Mouse (Mus musculus): ENCODE results near the gene Olfr766-ps1. TPM values are rescaled to one million over a fixed set of nuclear protein-coding genes. Genes with fewer than 3 reads are reported as not detected.

The Olfr766-ps1 gene
- polyA plus RNA-seq, 1 experiment from 2014 or later: not detected

Other genes with a start within 250 kb of the Olfr766-ps1 start
- gene Ormdl2, start 247.3 kb downstream of the Olfr766-ps1 start, polyA plus RNA-seq (2016; fragmentation: Nextera tagmentation; extraction: Ambion mirVana): 38.5 and 41.7 TPM in 2 replicates
- gene Gdf11, start 177.3 kb downstream of the Olfr766-ps1 start, polyA plus RNA-seq (2016; fragmentation: Nextera tagmentation; extraction: Ambion mirVana): 10.8 and 12.0 TPM in 2 replicates
- gene Cd63, start 168.0 kb downstream of the Olfr766-ps1 start, polyA plus RNA-seq (2016; fragmentation: Nextera tagmentation; extraction: Ambion mirVana): 168 and 190 TPM in 2 replicates
- 16.2 and 16.6 TPM in 2 replicates for gene Rdh5, start 146.1 kb downstream of the Olfr766-ps1 start, polyA plus RNA-seq (2016; fragmentation: Nextera tagmentation; extraction: Ambion mirVana)
- 235 and 249 TPM in 2 replicates for gene Bloc1s1, start 144.9 kb downstream of the Olfr766-ps1 start, polyA plus RNA-seq (2016; fragmentation: Nextera tagmentation; extraction: Ambion mirVana)
- 2.1 TPM in 2 replicates for gene Itga7, start 135.2 kb downstream of the Olfr766-ps1 start, polyA plus RNA-seq (2016; fragmentation: Nextera tagmentation; extraction: Ambion mirVana)
- gene Mettl7b, start 108.0 kb downstream of the Olfr766-ps1 start, polyA plus RNA-seq (2016; fragmentation: Nextera tagmentation; extraction: Ambion mirVana): not detected in 2 replicates
- not detected in 2 replicates for gene Olfr9, start 79.5 kb downstream of the Olfr766-ps1 start, polyA plus RNA-seq (2016; fragmentation: Nextera tagmentation; extraction: Ambion mirVana)
- gene Olfr763, start 58.2 kb downstream of the Olfr766-ps1 start, polyA plus RNA-seq (2016; fragmentation: Nextera tagmentation; extraction: Ambion mirVana): not detected in 2 replicates
- gene Olfr764-ps1, start 29.1 kb downstream of the Olfr766-ps1 start, polyA plus RNA-seq (2016; fragmentation: Nextera tagmentation; extraction: Ambion mirVana): not detected in 2 replicates
- gene Olfr765, start 19.0 kb downstream of the Olfr766-ps1 start, polyA plus RNA-seq (2016; fragmentation: Nextera tagmentation; extraction: Ambion mirVana): not detected in 2 replicates
- not detected in 2 replicates for gene Olfr767, start 13.9 kb upstream of the Olfr766-ps1 start, polyA plus RNA-seq (2016; fragmentation: Nextera tagmentation; extraction: Ambion mirVana)
- not detected in 2 replicates for gene Olfr768, start 30.4 kb upstream of the Olfr766-ps1 start, polyA plus RNA-seq (2016; fragmentation: Nextera tagmentation; extraction: Ambion mirVana)
- not detected in 2 replicates for gene Olfr769, start 48.9 kb upstream of the Olfr766-ps1 start, polyA plus RNA-seq (2016; fragmentation: Nextera tagmentation; extraction: Ambion mirVana)
- not detected in 2 replicates for gene Olfr770, start 70.0 kb upstream of the Olfr766-ps1 start, polyA plus RNA-seq (2016; fragmentation: Nextera tagmentation; extraction: Ambion mirVana)
- gene Olfr771, start 95.8 kb upstream of the Olfr766-ps1 start, polyA plus RNA-seq (2016; fragmentation: Nextera tagmentation; extraction: Ambion mirVana): not detected in 2 replicates
- gene Olfr772, start 108.9 kb upstream of the Olfr766-ps1 start, polyA plus RNA-seq (2016; fragmentation: Nextera tagmentation; extraction: Ambion mirVana): not detected in 2 replicates
- gene Olfr773, start 118.4 kb upstream of the Olfr766-ps1 start, polyA plus RNA-seq (2016; fragmentation: Nextera tagmentation; extraction: Ambion mirVana): not detected in 2 replicates
- not detected in 2 replicates for gene Olfr774, start 167.2 kb upstream of the Olfr766-ps1 start, polyA plus RNA-seq (2016; fragmentation: Nextera tagmentation; extraction: Ambion mirVana)
- gene Olfr775, start 179.4 kb upstream of the Olfr766-ps1 start, polyA plus RNA-seq (2016; fragmentation: Nextera tagmentation; extraction: Ambion mirVana): not detected in 2 replicates
- not detected in 2 replicates for gene Olfr776, start 190.2 kb upstream of the Olfr766-ps1 start, polyA plus RNA-seq (2016; fragmentation: Nextera tagmentation; extraction: Ambion mirVana)
- gene Olfr777, start 202.5 kb upstream of the Olfr766-ps1 start, polyA plus RNA-seq (2016; fragmentation: Nextera tagmentation; extraction: Ambion mirVana): not detected in 2 replicates
- gene Olfr780, start 249.1 kb upstream of the Olfr766-ps1 start, polyA plus RNA-seq (2016; fragmentation: Nextera tagmentation; extraction: Ambion mirVana): not detected in 2 replicates